Mouse (Mus musculus) CH12.LX (cell line): ENCODE measurements around the gene Pigk. TPM values are rescaled to one million over a fixed set of nuclear protein-coding genes. Genes with fewer than 3 reads are reported as not detected.
A peak's percentile ranks its signal among the peaks of the same experiment; 100 is the strongest.

ENCODE experiments used
- DNase-seq: peaks from one replicate; pipeline ENCODE4 v3.0.0-alpha.2; 2013; ENCODE audit errors: extremely low read depth
- H3K27ac ChIP-seq: 2 replicates; pipeline ENCODE4 v1.5.1; 2012; ENCODE audit warnings: low read depth, mild to moderate bottlenecking, control low read depth, moderate library complexity; ENCODE audit not compliant: insufficient read depth
- H3K27me3 ChIP-seq: replicated peaks from 2 replicates; pipeline ENCODE3; 2012; ENCODE audit warnings: inconsistent platforms
- H3K36me3 ChIP-seq, 2 experiments: replicated peaks in 1 of 2; 2 replicates each; pipeline versions ENCODE3 to v1.6.1; 2012; ENCODE audit warnings: inconsistent platforms in 1 of 2, low read length in 1 of 2, mild to moderate bottlenecking in 1 of 2, mixed read lengths in 1 of 2, moderate library complexity in 1 of 2; ENCODE audit not compliant: control insufficient read depth in 1 of 2, insufficient read depth in 1 of 2
- H3K4me1 ChIP-seq, 2 experiments: 2 replicates each; pipeline ENCODE4 v1.6.1; 2012; ENCODE audit warnings: inconsistent platforms in 1 of 2, moderate library complexity in 1 of 2; ENCODE audit not compliant: insufficient read depth in 2 of 2, control insufficient read depth in 1 of 2
- H3K4me2 ChIP-seq: 2 replicates; pipeline ENCODE4 v1.6.1; 2012; ENCODE audit warnings: low read depth, mild to moderate bottlenecking, control low read depth; ENCODE audit not compliant: poor library complexity, insufficient read depth, severe bottlenecking
- H3K4me3 ChIP-seq, 3 experiments: fragments of 150-350 bp in 1 of 3; sonication (generic) in 1 of 3; replicated peaks in 1 of 3; 2 replicates each; pipeline versions ENCODE3 to v1.5.1; 2011 to 2012; ENCODE audit warnings: low read depth in 2 of 3, low read length in 2 of 3, mild to moderate bottlenecking in 2 of 3, moderate library complexity in 2 of 3, control low read depth in 1 of 3, improper control_type of control experiment in 1 of 3, inconsistent platforms in 1 of 3, mixed read lengths in 1 of 3; ENCODE audit not compliant: poor library complexity in 1 of 3
- H3K79me2 ChIP-seq: replicated peaks from 2 replicates; pipeline ENCODE4 v1.6.1; 2012; ENCODE audit warnings: mild to moderate bottlenecking, moderate library complexity; ENCODE audit not compliant: control insufficient read depth, poor library complexity, insufficient read depth, severe bottlenecking; ENCODE audit errors: extremely low read depth
- H3K9ac ChIP-seq: 2 replicates; pipeline ENCODE4 v1.6.1; 2012; ENCODE audit warnings: low read depth, mild to moderate bottlenecking, control low read depth, moderate library complexity; ENCODE audit not compliant: insufficient read depth
- H3K9me3 ChIP-seq: replicated peaks from 2 replicates; pipeline ENCODE3; 2012; ENCODE audit warnings: low read length, inconsistent platforms, mixed read lengths
- CHD2 ChIP-seq: IDR thresholded peaks from 2 replicates; pipeline ENCODE4 v1.6.1; 2011; ENCODE audit warnings: low read length, improper control_type of control experiment
- CTCF ChIP-seq, 2 experiments: IDR thresholded peaks in 1 of 2; conservative IDR thresholded peaks in 1 of 2; 2 replicates each; pipeline ENCODE4 v1.5.1; 2011 to 2012; ENCODE audit warnings: low read depth in 2 of 2, low read length in 2 of 2, improper control_type of control experiment in 1 of 2, inconsistent platforms in 1 of 2, mild to moderate bottlenecking in 1 of 2, moderate library complexity in 1 of 2
- ETS1 ChIP-seq: conservative IDR thresholded peaks from 2 replicates; pipeline ENCODE4 v1.6.1; 2012; ENCODE audit warnings: low read depth, mild to moderate bottlenecking, inconsistent platforms, low read length, improper control_type of control experiment, moderate library complexity
- IRF4 ChIP-seq: IDR thresholded peaks from 2 replicates; pipeline ENCODE4 v1.6.1; 2014; ENCODE audit warnings: low read depth, mild to moderate bottlenecking, inconsistent platforms, low read length, improper control_type of control experiment
- JUND ChIP-seq: conservative IDR thresholded peaks from 2 replicates; pipeline ENCODE4 v1.6.1; 2011; ENCODE audit warnings: low read depth, low read length, improper control_type of control experiment
- MAX ChIP-seq: IDR thresholded peaks from 2 replicates; pipeline ENCODE4 v1.6.1; 2011; ENCODE audit warnings: low read length, improper control_type of control experiment
- MEF2A ChIP-seq: IDR thresholded peaks from 2 replicates; pipeline ENCODE4 v1.6.1; 2014; ENCODE audit warnings: low read depth, mild to moderate bottlenecking, inconsistent platforms, low read length, improper control_type of control experiment, borderline replicate concordance
- MYC ChIP-seq: IDR thresholded peaks from 2 replicates; pipeline ENCODE4 v1.6.1; 2011; ENCODE audit warnings: low read depth, mild to moderate bottlenecking, improper control_type of control experiment, low read length
- NRF1 ChIP-seq: IDR thresholded peaks from 2 replicates; pipeline ENCODE4 v1.6.1; 2014; ENCODE audit warnings: low read depth, mild to moderate bottlenecking, inconsistent platforms, low read length, improper control_type of control experiment, moderate library complexity
- POLR2A ChIP-seq: IDR thresholded peaks from 2 replicates; pipeline ENCODE4 v1.6.1; 2011; ENCODE audit warnings: low read depth, mild to moderate bottlenecking, improper control_type of control experiment, low read length
- POLR2AphosphoS2 ChIP-seq: IDR thresholded peaks from 2 replicates; pipeline ENCODE4 v1.6.1; 2011; ENCODE audit warnings: low read depth, low read length, improper control_type of control experiment
- RAD21 ChIP-seq: IDR thresholded peaks from 2 replicates; pipeline ENCODE4 v1.6.1; 2011; ENCODE audit warnings: low read depth, mild to moderate bottlenecking, low read length, improper control_type of control experiment, moderate library complexity
- SIN3A ChIP-seq: IDR thresholded peaks from 2 replicates; pipeline ENCODE4 v1.6.1; 2012; ENCODE audit warnings: low read length, improper control_type of control experiment, inconsistent platforms
- SMC3 ChIP-seq: IDR thresholded peaks from 2 replicates; pipeline ENCODE4 v1.6.1; 2011; ENCODE audit warnings: low read depth, low read length, improper control_type of control experiment
- TCF12 ChIP-seq: IDR thresholded peaks from 2 replicates; pipeline ENCODE4 v1.6.1; 2014; ENCODE audit warnings: low read depth, mild to moderate bottlenecking, inconsistent platforms, low read length, improper control_type of control experiment
- UBTF ChIP-seq: IDR thresholded peaks from 2 replicates; pipeline ENCODE4 v1.6.1; 2012; ENCODE audit warnings: low read depth, mild to moderate bottlenecking, inconsistent platforms, low read length, improper control_type of control experiment, moderate library complexity
- USF2 ChIP-seq: conservative IDR thresholded peaks from 2 replicates; pipeline ENCODE4 v1.6.1; 2011; ENCODE audit warnings: low read depth, low read length, improper control_type of control experiment
- ZC3H11A ChIP-seq: IDR thresholded peaks from 2 replicates; pipeline ENCODE4 v1.6.1; 2012; ENCODE audit warnings: low read depth, mild to moderate bottlenecking, inconsistent platforms, low read length, improper control_type of control experiment
- ZNF384 ChIP-seq: IDR thresholded peaks from 2 replicates; pipeline ENCODE4 v1.6.1; 2012; ENCODE audit warnings: low read depth, low read length, improper control_type of control experiment, inconsistent platforms
- dilution Hi-C: fragments of 300-500 bp; cut with MboI; formaldehyde crosslinking; loops from 2 replicates; pipeline ENCODE4 v1.14.3; 2020; ENCODE audit warnings: low sequenced_read_pairs; ENCODE audit not compliant: extremely low pct_unique_long_range_greater_than_20kb, extremely low pct_ligation_motif_present
- in situ Hi-C: fragments of 300-500 bp; cut with MboI; formaldehyde crosslinking; loops from 3 replicates; pipeline ENCODE4 v1.14.3; 2019; ENCODE audit warnings: low sequenced_read_pairs, low pct_ligation_motif_present, low pct_unique_long_range_greater_than_20kb, mixed read lengths
- polyA plus RNA-seq: library from polyadenylated mRNA; unstranded; fragments of >175 nt; gene quantifications from 2 replicates; pipeline ENCODE4 v1.2.1, GENCODE M21; 2012; ENCODE audit warnings: low read depth; ENCODE audit not compliant: insufficient read length
- total RNA-seq, 2 experiments: library from RNA; depleted of rRNA; stranded (reverse); fragments of 300-350 nt in 1 of 2; fragments of >200 nt in 1 of 2; gene quantifications; 2 replicates each; pipeline ENCODE4 v1.2.3; 2012 to 2014

Pigk gene
- total and polyA plus RNA-seq, 3 experiments = 56.4 to 79.3 (median 67.5) TPM

GRCm38 (mm10) chr3:152712957-152713356, 943 bp upstream of the Pigk start:
- dilution Hi-C loops = no loop called here
- H3K36me3 ChIP-seq = peaks cover 2% of the 10 kb centered on the region in 2 experiments
- H3K9ac ChIP-seq = no peak overlapping the region
- in situ Hi-C loops = loop anchor here (10.0 kb wide), 1 partner anchor 238 kb away; no protein-coding TSS in a partner anchor
- H3K27me3 ChIP-seq = no peaks in the 10 kb centered on the region
- no peaks in the 10 kb centered on the region for H3K9me3 ChIP-seq
- DNase-seq = peak; percentile 25
- no peak overlapping the region for H3K4me2 ChIP-seq
- H3K27ac ChIP-seq = no peak overlapping the region
- peaks cover 7% of the 10 kb centered on the region for H3K79me2 ChIP-seq
- H3K4me3 ChIP-seq = no peak overlapping the region
- TF ChIP-seq CTCF (conservative IDR thresholded peaks at IDR 0.05 in 1 of 2, IDR thresholded peaks at IDR 0.05 in 1 of 2; ENCODE audit: low read depth in 2 of 2, low read length in 2 of 2) = peak in 1 of 2 experiments; percentile 61; a peak in 2 of 4 replicates
- no peak for TF ChIP-seq UBTF
- no peak for TF ChIP-seq POLR2A
- no peak for TF ChIP-seq USF2
- TF ChIP-seq IRF4 = no peak
- TF ChIP-seq ZNF384 = no peak
- TF ChIP-seq JUND = no peak
- no peak for TF ChIP-seq NRF1
- TF ChIP-seq MYC = peak; percentile 77
- TF ChIP-seq TCF12 = no peak; the same call in 1 of the 2 replicates
- TF ChIP-seq POLR2AphosphoS2 = no peak
- TF ChIP-seq SIN3A = no peak; the same call in 1 of the 2 replicates
- peak; percentile 56; the same call in 1 of the 2 replicates for TF ChIP-seq MAX
- peak; percentile 64 for TF ChIP-seq RAD21
- TF ChIP-seq CHD2 = no peak
- TF ChIP-seq ETS1 = no peak
- no peak for TF ChIP-seq MEF2A
- no peak for TF ChIP-seq ZC3H11A
- TF ChIP-seq SMC3 = peak; percentile 49
- TF ChIP-seq, all 38 proteins: peak for 5
- H3K4me1 ChIP-seq = peaks cover 6 to 19% of the 10 kb centered on the region in 2 experiments

- dilution Hi-C loops = no loop called here
- Histone ChIP-seq H3K4me1 (peaks cover 0 to 22% of the 10 kb centered on the region in 2 experiments; a peak in 3 of 4 replicates), H3K27ac (no peak overlapping the region), H3K4me3 (no peak overlapping the region), H3K9me3 (no peaks in the 10 kb centered on the region), H3K4me2 (no peak overlapping the region), H3K79me2 (no peaks in the 10 kb centered on the region), H3K27me3 (no peaks in the 10 kb centered on the region), H3K9ac (no peak overlapping the region), H3K36me3 (peaks cover 24 to 64% of the 10 kb centered on the region in 2 experiments)
- peak; percentile 26; the same call in 1 of the 2 replicates for TF ChIP-seq SMC3
- TF ChIP-seq SIN3A = no peak
- peak; percentile 33 for TF ChIP-seq RAD21
- peak; percentile 36 to 65; a peak in 3 of 4 replicates for TF ChIP-seq CTCF (conservative IDR thresholded peaks at IDR 0.05 in 1 of 2, IDR thresholded peaks at IDR 0.05 in 1 of 2; ENCODE audit: low read depth in 2 of 2, low read length in 2 of 2)
- in situ Hi-C loops = no loop called here
- DNase-seq = no peak
Observed at GRCm38 (mm10) chr3:152721301-152721700, 7.4 kb downstream of the Pigk start.
